1 mouse cellular context compared by ENCODE assay signal in the genomic region with DNA sequence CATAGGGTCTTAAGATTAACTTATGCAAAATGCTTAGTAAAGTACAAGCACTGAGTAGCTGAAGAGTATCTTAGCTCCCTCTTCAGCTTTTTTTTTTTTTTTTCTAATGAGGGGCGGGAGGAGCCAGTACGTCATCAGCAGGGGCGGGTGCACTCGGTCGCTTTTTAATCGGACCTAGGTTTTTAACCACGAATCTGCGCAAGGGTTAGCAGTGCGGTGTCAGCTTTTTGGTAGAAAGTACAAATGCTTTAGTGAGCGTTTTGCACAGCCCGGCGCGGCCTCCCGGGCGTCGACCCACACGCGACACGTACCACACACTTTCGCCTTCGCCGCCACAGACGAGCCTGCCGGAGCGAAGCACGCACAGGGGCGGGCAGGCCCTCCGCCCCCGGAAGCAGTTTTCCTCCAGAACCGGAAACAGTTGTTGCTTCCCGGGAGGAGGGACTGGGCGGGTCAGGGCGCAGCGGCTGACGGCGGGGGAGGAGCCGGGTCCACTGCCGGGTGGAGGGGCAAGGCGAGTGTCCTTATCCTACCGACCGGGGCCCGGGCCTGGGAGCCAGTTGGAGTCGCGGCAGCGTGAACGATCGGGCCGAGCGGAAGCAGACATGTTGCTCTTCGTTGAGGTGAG.
TF ChIP-seq lines count a peak whose summit lies in the region.

No protein-coding gene starts in this region.

TF ChIP-seq in myocyte, 11 proteins besides CTCF, POLR2A, EP300 and RAD21 (continued from another document):
- peak in 2 of 3 experiments; percentile 46 to 59 for TF ChIP-seq MYOD1 (IDR thresholded peaks at IDR 0.05; ENCODE audit: control insufficient read depth in 1 of 3, insufficient read length in 2 of 3, low read depth in 2 of 3)
- TF ChIP-seq E2F4 (IDR thresholded peaks at IDR 0.05; ENCODE audit: insufficient read depth), result no peak
